In the genomic region with DNA sequence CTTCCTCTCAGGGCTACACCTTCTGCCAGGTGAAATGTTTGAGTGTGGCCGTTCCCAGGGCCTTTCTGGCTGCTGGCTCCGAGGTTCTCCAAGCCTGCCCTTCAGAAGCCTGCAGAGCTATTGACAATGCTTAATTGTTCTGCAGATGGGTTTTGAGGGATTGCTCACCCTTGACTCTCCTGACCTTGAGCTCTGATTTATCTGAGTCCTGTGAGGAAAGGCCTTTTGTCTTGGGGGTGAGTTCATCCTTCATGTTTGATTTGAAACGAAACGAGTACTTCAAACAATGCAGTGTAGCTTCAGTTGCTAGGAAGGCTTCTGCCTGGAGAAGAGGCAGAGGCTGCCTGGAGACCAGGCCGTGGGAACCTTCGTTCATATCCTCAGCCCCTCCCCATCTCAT, we compare ENCODE assay signal across 22 mouse cellular contexts. TPM values are rescaled to one million over a fixed set of nuclear protein-coding genes. Genes with fewer than 3 reads are reported as not detected.
DNase-seq lines count a peak whose midpoint lies in the region; ATAC-seq lines count a peak whose summit lies in the region.
"Had no signal": no experiment of that assay in that cellular context is flagged by ENCODE, and none has a peak within 500 bp of the region (broad histone marks: within the 10 kb centered on the region; RNA-seq: fewer than 3 reads in every experiment).

No protein-coding gene starts in this region.

- no peak for ATAC-seq in midbrain, embryonic 15.5 days (replicated peaks)
- ATAC-seq: CD4-positive, CD25-positive, alpha-beta regulatory T cell, adult 4 months; forebrain, embryonic 13.5 days; forebrain, postnatal 0 days; intestine, embryonic 16.5 days had no signal

- 28% methylated on average over 6 of the region's 6 CpGs for WGBS in midbrain, embryonic 15.5 days

- no peaks in the 10 kb centered on the region for H3K27me3 ChIP-seq in midbrain, embryonic 15.5 days (replicated peaks)
- H3K27me3 ChIP-seq: forebrain, embryonic 13.5 days; heart, embryonic 13.5 days; hindbrain, embryonic 15.5 days had no signal

- H3K9ac ChIP-seq in midbrain, embryonic 15.5 days: no peak overlapping the region
- H3K9ac ChIP-seq: forebrain, embryonic 13.5 days; forebrain, postnatal 0 days; heart, embryonic 13.5 days; hindbrain, embryonic 15.5 days had no signal

- no peak overlapping the region for H3K27ac ChIP-seq in midbrain, embryonic 15.5 days
- H3K27ac ChIP-seq: embryonic facial prominence, embryonic 10.5 days; forebrain, embryonic 13.5 days; heart, embryonic 13.5 days; hindbrain, embryonic 15.5 days had no signal

- DNase-seq in adrenal gland, adult (ENCODE audit: inconsistent age in 2 of 2, low spot score in 1 of 2): peak; percentile 11 to 75
- DNase-seq in adrenal gland, adult 18-20 months (ENCODE audit: low spot score in 2 of 2): no peak
- peak; percentile 5 for DNase-seq in embryo, embryonic 10.5 days (ENCODE audit: low spot score)
- DNase-seq in embryo, embryonic 11 days: no peak
- DNase-seq in ZHBTc4 (ENCODE audit: low read depth, low spot score): peak; percentile 91
- DNase-seq in urinary bladder, adult 18-20 months (ENCODE audit: low spot score in 2 of 2): no peak
- DNase-seq: B cell, adult 2 months; cerebellum, adult 2 months; cerebellum, postnatal 10 days; forebrain, postnatal 0 days; gastrocnemius, postnatal 14 days; heart, postnatal 36 days; kidney, adult 2 months had no signal

- H3K4me1 ChIP-seq in midbrain, embryonic 15.5 days: no peaks in the 10 kb centered on the region
- H3K4me1 ChIP-seq: embryonic facial prominence, embryonic 10.5 days; forebrain, embryonic 13.5 days; heart, embryonic 13.5 days; hindbrain, embryonic 15.5 days had no signal

- H3K4me3 ChIP-seq in midbrain, embryonic 15.5 days: no peak overlapping the region
- H3K4me3 ChIP-seq: embryonic facial prominence, embryonic 10.5 days; forebrain, embryonic 13.5 days; heart, embryonic 13.5 days; hindbrain, embryonic 15.5 days had no signal

- H3K4me2 ChIP-seq in midbrain, embryonic 15.5 days: no peak overlapping the region
- H3K4me2 ChIP-seq: forebrain, embryonic 13.5 days; heart, embryonic 13.5 days; hindbrain, embryonic 15.5 days had no signal

- no peaks in the 10 kb centered on the region for H3K9me3 ChIP-seq in midbrain, embryonic 15.5 days
- H3K9me3 ChIP-seq: embryonic facial prominence, embryonic 10.5 days; forebrain, embryonic 13.5 days; heart, embryonic 13.5 days; hindbrain, embryonic 15.5 days had no signal

- no peaks in the 10 kb centered on the region for H3K36me3 ChIP-seq in midbrain, embryonic 15.5 days (replicated peaks)
- H3K36me3 ChIP-seq: embryonic facial prominence, embryonic 10.5 days; heart, embryonic 13.5 days; hindbrain, embryonic 15.5 days had no signal

RNA-seq across cellular contexts. Expression of gene Ptpn5, which starts 10.8 kb away (rescaled TPM):
- total RNA-seq in adrenal gland, adult 18-20 months (2021): 1 to 10 TPM in 1 of 2 experiments, under 1 TPM in 1; 0.13 to 1.4 TPM
- 178 and 184 TPM in 2 replicates for polyA plus RNA-seq in midbrain, embryonic 15.5 days (2015; fragmentation: Nextera tagmentation; extraction: Ambion mirVana)
- total RNA-seq: gastrocnemius, adult 18-20 months; gastrocnemius, postnatal 14 days; heart, postnatal 36 days had no signal
- polyA plus RNA-seq: heart, postnatal 0 days had no signal

Comparison
In these comparisons a context has a peak if more than half of its experiments do, and no peak if none do; other contexts are left out.
1. DNase-seq: peak in adrenal gland, adult (2 of 2), embryo, embryonic 10.5 days (single experiment) and ZHBTc4 (single experiment); none in adrenal gland, adult 18-20 months (0 of 2), embryo, embryonic 11 days (single experiment) and urinary bladder, adult 18-20 months (0 of 2).